Mouse (Mus musculus): ENCODE results near the gene Pde7b. TPM values are rescaled to one million over a fixed set of nuclear protein-coding genes. Genes with fewer than 3 reads are reported as not detected.

Pde7b gene
- polyA plus RNA-seq, 1 experiment: 9.5 TPM

GRCm38 (mm10) chr10:20571521-20571920, 153.4 kb downstream of the Pde7b start:
- Histone ChIP-seq H3K27ac (replicated peaks; ENCODE audit: low read depth, low read length) (no peak overlapping the region), H3K4me1 (ENCODE audit: control insufficient read depth, insufficient read depth, insufficient read length, low read length) (no peaks in the 10 kb centered on the region; the same call in 1 of the 2 replicates), H3K4me3 (ENCODE audit: insufficient read depth, low read depth, low read length) (no peak overlapping the region)

- no peak overlapping the region for H3K4me3 ChIP-seq (ENCODE audit: insufficient read depth, low read depth, low read length)
- no peak overlapping the region for H3K27ac ChIP-seq (replicated peaks; ENCODE audit: low read depth, low read length)
- no peaks in the 10 kb centered on the region; the same call in 1 of the 2 replicates for H3K4me1 ChIP-seq (ENCODE audit: control insufficient read depth, insufficient read depth, insufficient read length, low read length)
These were observed 156.2 kb downstream of the Pde7b start for GRCm38 (mm10) chr10:20568630-20569029.

- H3K27ac ChIP-seq (replicated peaks; ENCODE audit: low read depth, low read length): no peak overlapping the region
These were observed 157.1 kb downstream of the Pde7b start for GRCm38 (mm10) chr10:20567684-20568236.

GRCm38 (mm10) chr10:20556477-20556876, 168.4 kb downstream of the Pde7b start:
- no peak overlapping the region for H3K27ac ChIP-seq (replicated peaks; ENCODE audit: low read depth, low read length)
- no peak overlapping the region for H3K4me3 ChIP-seq (ENCODE audit: insufficient read depth, low read depth, low read length)
- H3K4me1 ChIP-seq (ENCODE audit: control insufficient read depth, insufficient read depth, insufficient read length, low read length): peaks cover under 1% of the 10 kb centered on the region; the same call in 1 of the 2 replicates

More at GRCm38 (mm10) chr10:20567684-20568236, 157.1 kb downstream of the Pde7b start:
- no peaks in the 10 kb centered on the region; the same call in 1 of the 2 replicates for H3K4me1 ChIP-seq (ENCODE audit: control insufficient read depth, insufficient read depth, insufficient read length, low read length)
- no peak overlapping the region for H3K4me3 ChIP-seq (ENCODE audit: insufficient read depth, low read depth, low read length)

- Histone ChIP-seq H3K27ac (replicated peaks; ENCODE audit: low read depth, low read length) (no peak overlapping the region), H3K4me1 (ENCODE audit: control insufficient read depth, insufficient read depth, insufficient read length, low read length) (peaks cover 13% of the 10 kb centered on the region), H3K4me3 (ENCODE audit: insufficient read depth, low read depth, low read length) (no peak overlapping the region)
These were observed 173.5 kb downstream of the Pde7b start for GRCm38 (mm10) chr10:20551341-20551740.

GRCm38 (mm10) chr10:20550771-20551170, 174.1 kb downstream of the Pde7b start:
- Histone ChIP-seq H3K27ac (replicated peaks; ENCODE audit: low read depth, low read length) (peak overlapping the region; percentile 58), H3K4me1 (ENCODE audit: control insufficient read depth, insufficient read depth, insufficient read length, low read length) (peaks cover 13% of the 10 kb centered on the region), H3K4me3 (ENCODE audit: insufficient read depth, low read depth, low read length) (no peak overlapping the region)

- peak overlapping the region; percentile 72 for H3K27ac ChIP-seq (replicated peaks; ENCODE audit: low read depth, low read length)
- H3K4me3 ChIP-seq (ENCODE audit: insufficient read depth, low read depth, low read length): no peak overlapping the region
- H3K4me1 ChIP-seq (ENCODE audit: control insufficient read depth, insufficient read depth, insufficient read length, low read length): peaks cover 13% of the 10 kb centered on the region
These were observed 174.7 kb downstream of the Pde7b start for GRCm38 (mm10) chr10:20550161-20550560.

- H3K4me1 ChIP-seq (ENCODE audit: control insufficient read depth, insufficient read depth, insufficient read length, low read length): peaks cover 13% of the 10 kb centered on the region
- peak overlapping the region; percentile 42 for H3K27ac ChIP-seq (replicated peaks; ENCODE audit: low read depth, low read length)
- H3K4me3 ChIP-seq (ENCODE audit: insufficient read depth, low read depth, low read length): no peak overlapping the region; the same call in 1 of the 2 replicates
These were observed 175.8 kb downstream of the Pde7b start for GRCm38 (mm10) chr10:20548833-20549710.

- peak overlapping the region; percentile 53 for H3K4me3 ChIP-seq (ENCODE audit: insufficient read depth, low read depth, low read length)
- peaks cover 13% of the 10 kb centered on the region for H3K4me1 ChIP-seq (ENCODE audit: control insufficient read depth, insufficient read depth, insufficient read length, low read length)
- H3K27ac ChIP-seq (replicated peaks; ENCODE audit: low read depth, low read length): peak overlapping the region; percentile 42
These were observed 176.8 kb downstream of the Pde7b start for GRCm38 (mm10) chr10:20547951-20548551.

- Histone ChIP-seq H3K27ac (replicated peaks; ENCODE audit: low read depth, low read length) (no peak overlapping the region), H3K4me1 (ENCODE audit: control insufficient read depth, insufficient read depth, insufficient read length, low read length) (no peaks in the 10 kb centered on the region), H3K4me3 (ENCODE audit: insufficient read depth, low read depth, low read length) (no peak overlapping the region)
These were observed 181.8 kb downstream of the Pde7b start for GRCm38 (mm10) chr10:20543121-20543520.

GRCm38 (mm10) chr10:20533811-20534210, 191.1 kb downstream of the Pde7b start:
- H3K4me1 ChIP-seq (ENCODE audit: control insufficient read depth, insufficient read depth, insufficient read length, low read length): peaks cover 6% of the 10 kb centered on the region; the same call in 1 of the 2 replicates
- peak overlapping the region; percentile 62 for H3K27ac ChIP-seq (replicated peaks; ENCODE audit: low read depth, low read length)
- no peak overlapping the region for H3K4me3 ChIP-seq (ENCODE audit: insufficient read depth, low read depth, low read length)

- Histone ChIP-seq H3K4me1 (ENCODE audit: control insufficient read depth, insufficient read depth, insufficient read length, low read length) (peaks cover 6% of the 10 kb centered on the region; the same call in 1 of the 2 replicates), H3K4me3 (ENCODE audit: insufficient read depth, low read depth, low read length) (no peak overlapping the region), H3K27ac (replicated peaks; ENCODE audit: low read depth, low read length) (no peak overlapping the region)
These were observed 193.0 kb downstream of the Pde7b start for GRCm38 (mm10) chr10:20531921-20532320.

- H3K4me1 ChIP-seq (ENCODE audit: control insufficient read depth, insufficient read depth, insufficient read length, low read length): no peaks in the 10 kb centered on the region; the same call in 1 of the 2 replicates
- H3K4me3 ChIP-seq (ENCODE audit: insufficient read depth, low read depth, low read length): no peak overlapping the region
- no peak overlapping the region for H3K27ac ChIP-seq (replicated peaks; ENCODE audit: low read depth, low read length)
These were observed 196.1 kb downstream of the Pde7b start for GRCm38 (mm10) chr10:20528544-20529411.

- no peaks in the 10 kb centered on the region; the same call in 1 of the 2 replicates for H3K4me1 ChIP-seq (ENCODE audit: control insufficient read depth, insufficient read depth, insufficient read length, low read length)
- H3K27ac ChIP-seq (replicated peaks; ENCODE audit: low read depth, low read length): no peak overlapping the region
- no peak overlapping the region for H3K4me3 ChIP-seq (ENCODE audit: insufficient read depth, low read depth, low read length)
These were observed 197.1 kb downstream of the Pde7b start for GRCm38 (mm10) chr10:20527737-20528136.

All from brown adipose tissue, adult 24 weeks (tissue).